Mouse (Mus musculus) thymus, adult 2 months (tissue): ENCODE data around the gene Prkci.

Source experiments
- CTCF ChIP-seq: fragments of 200-500 bp; IDR thresholded peaks from 2 replicates; pipeline ENCODE4 v1.5.1; 2012; ENCODE audit warnings: mild to moderate bottlenecking, control low read depth, low read length, moderate library complexity, borderline replicate concordance; ENCODE audit not compliant: control insufficient read depth, poor library complexity, insufficient read depth; ENCODE audit errors: extremely low read depth
- POLR2A ChIP-seq: fragments of 200-500 bp; IDR thresholded peaks from 2 replicates; pipeline ENCODE4 v1.6.1; 2012; ENCODE audit warnings: mild to moderate bottlenecking, low read length, control low read depth, moderate library complexity; ENCODE audit not compliant: control insufficient read depth, poor library complexity, insufficient read depth; ENCODE audit errors: extremely low read depth

DNA sequence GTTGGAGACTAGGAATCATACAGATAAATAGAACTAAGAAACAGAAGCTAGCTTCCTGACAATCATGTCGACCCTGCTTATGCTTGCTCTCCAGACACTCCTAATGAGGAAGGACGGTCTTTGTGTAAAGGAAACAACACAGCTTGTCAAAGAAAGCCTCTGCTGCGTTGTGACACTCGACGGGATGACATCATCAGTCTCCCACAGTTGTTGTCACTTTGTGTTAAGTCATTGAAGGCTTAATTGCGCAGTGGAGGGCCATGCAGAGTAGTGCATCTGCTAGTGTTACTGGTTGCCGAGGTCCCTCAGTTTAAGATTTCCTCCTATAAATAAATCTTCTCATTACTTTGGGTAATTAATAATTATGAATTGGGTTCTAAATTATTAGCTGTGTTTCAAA is 54.8 kb downstream of the Prkci start:
- no peak for TF ChIP-seq CTCF
- no peak for TF ChIP-seq POLR2A
